20 mouse cellular contexts compared by ENCODE assay signal in genomic region chr1:14661854-14662253, GRCm38 (mm10).
DNase-seq lines count a peak whose midpoint lies in the region; ATAC-seq lines count a peak whose summit lies in the region.
"Had no signal": no experiment of that assay in that cellular context is flagged by ENCODE, and none has a peak within 500 bp of the region (broad histone marks: within the 10 kb centered on the region; RNA-seq: fewer than 3 reads in every experiment).

No protein-coding gene starts in this region.

- DNase-seq in heart, adult 9 months (ENCODE audit: low spot score in 2 of 2): peak; percentile 3 to 7
- DNase-seq in heart, adult 11 months: no peak
- no peak for DNase-seq in kidney, adult 8-10 months
- peak; percentile 46 for DNase-seq in forelimb bud, embryonic 11.5 days (ENCODE audit: low read depth, low spot score)
- DNase-seq in lung, postnatal 10 days: peak; percentile 57
- no peak for DNase-seq in forebrain, embryonic 10.5 days (ENCODE audit: extremely low spot score, low spot score)
- DNase-seq in adrenal gland, postnatal 14 days: no peak
- DNase-seq: adrenal gland, adult 8-10 months; B cell, adult 2 months; cerebellum, adult 11 months; cerebellum, postnatal 25 days; forebrain, postnatal 0 days; gastrocnemius, adult 2 months; thymus, adult 2 months had no signal

- no peak overlapping the region for H3K9ac ChIP-seq in kidney, embryonic 16.5 days (replicated peaks; ENCODE audit: low read length)
- H3K9ac ChIP-seq: embryonic facial prominence, embryonic 12.5 days; forebrain, postnatal 0 days; hindbrain, embryonic 12.5 days; limb, embryonic 13.5 days had no signal

- H3K27ac ChIP-seq in kidney, embryonic 16.5 days (ENCODE audit: low read length): no peak overlapping the region
- H3K27ac ChIP-seq in forebrain, embryonic 10.5 days: no peak overlapping the region
- H3K27ac ChIP-seq: embryonic facial prominence, embryonic 12.5 days; gastrocnemius, adult 2 months; hindbrain, embryonic 12.5 days; limb, embryonic 13.5 days had no signal

- 20% methylated on average over 2 of the region's 2 CpGs for WGBS in kidney, embryonic 16.5 days
- whole genome bisulfite sequencing in forebrain, embryonic 10.5 days: 88% methylated on average over 2 of the region's 2 CpGs

- ATAC-seq in kidney, embryonic 16.5 days (ENCODE audit: low FRiP score, low TSS enrichment): peak; percentile 84
- ATAC-seq: forebrain, postnatal 0 days; intestine, embryonic 16.5 days had no signal

- H3K9me3 ChIP-seq in kidney, embryonic 16.5 days (ENCODE audit: low read length): no peaks in the 10 kb centered on the region
- no peaks in the 10 kb centered on the region for H3K9me3 ChIP-seq in forebrain, embryonic 10.5 days
- H3K9me3 ChIP-seq: embryonic facial prominence, embryonic 12.5 days; hindbrain, embryonic 12.5 days; limb, embryonic 13.5 days; megakaryocyte, embryonic 14.5 days had no signal

- H3K4me3 ChIP-seq in kidney, embryonic 16.5 days (ENCODE audit: low read length): no peak overlapping the region
- no peak overlapping the region for H3K4me3 ChIP-seq in forebrain, embryonic 10.5 days
- H3K4me3 ChIP-seq: embryonic facial prominence, embryonic 12.5 days; gastrocnemius, adult 2 months; hindbrain, embryonic 12.5 days; limb, embryonic 13.5 days; megakaryocyte, embryonic 14.5 days had no signal

- H3K4me1 ChIP-seq in kidney, embryonic 16.5 days (ENCODE audit: insufficient read depth, low read length): peaks cover 11% of the 10 kb centered on the region; the same call in 1 of the 2 replicates
- H3K4me1 ChIP-seq in forebrain, embryonic 10.5 days: no peaks in the 10 kb centered on the region
- H3K4me1 ChIP-seq: embryonic facial prominence, embryonic 12.5 days; hindbrain, embryonic 12.5 days; megakaryocyte, embryonic 14.5 days had no signal

- H3K36me3 ChIP-seq in kidney, embryonic 16.5 days (ENCODE audit: insufficient read depth, low read length): no peaks in the 10 kb centered on the region
- H3K36me3 ChIP-seq in forebrain, embryonic 10.5 days (replicated peaks): no peaks in the 10 kb centered on the region
- H3K36me3 ChIP-seq: embryonic facial prominence, embryonic 12.5 days; hindbrain, embryonic 12.5 days; limb, embryonic 13.5 days had no signal

- no peaks in the 10 kb centered on the region for H3K27me3 ChIP-seq in kidney, embryonic 16.5 days (ENCODE audit: insufficient read depth, low read length)
- H3K27me3 ChIP-seq in forebrain, embryonic 10.5 days (ENCODE audit: poor library complexity, severe bottlenecking): no peaks in the 10 kb centered on the region
- H3K27me3 ChIP-seq: embryonic facial prominence, embryonic 12.5 days; hindbrain, embryonic 12.5 days; limb, embryonic 13.5 days; megakaryocyte, embryonic 14.5 days had no signal

- H3K4me2 ChIP-seq in kidney, embryonic 16.5 days (replicated peaks; ENCODE audit: low read depth, low read length): no peak overlapping the region
- H3K4me2 ChIP-seq: embryonic facial prominence, embryonic 12.5 days; hindbrain, embryonic 12.5 days; limb, embryonic 13.5 days had no signal

Comparison
In these comparisons a context has a peak if more than half of its experiments do, and no peak if none do; other contexts are left out.
1. DNase-seq: peak in heart, adult 9 months (2 of 2), forelimb bud, embryonic 11.5 days (single experiment) and lung, postnatal 10 days (single experiment); none in heart, adult 11 months (single experiment), kidney, adult 8-10 months (0 of 2), forebrain, embryonic 10.5 days (single experiment) and adrenal gland, postnatal 14 days (single experiment).